Mouse (Mus musculus): ENCODE data around the gene S100a8. TPM values are rescaled to one million over a fixed set of nuclear protein-coding genes. Genes with fewer than 3 reads are reported as not detected.
A peak's percentile ranks its signal among the peaks of the same experiment; 100 is the strongest.

The S100a8 gene
- polyA plus RNA-seq, 1 experiment from 2014 or later, result not detected

DNA sequence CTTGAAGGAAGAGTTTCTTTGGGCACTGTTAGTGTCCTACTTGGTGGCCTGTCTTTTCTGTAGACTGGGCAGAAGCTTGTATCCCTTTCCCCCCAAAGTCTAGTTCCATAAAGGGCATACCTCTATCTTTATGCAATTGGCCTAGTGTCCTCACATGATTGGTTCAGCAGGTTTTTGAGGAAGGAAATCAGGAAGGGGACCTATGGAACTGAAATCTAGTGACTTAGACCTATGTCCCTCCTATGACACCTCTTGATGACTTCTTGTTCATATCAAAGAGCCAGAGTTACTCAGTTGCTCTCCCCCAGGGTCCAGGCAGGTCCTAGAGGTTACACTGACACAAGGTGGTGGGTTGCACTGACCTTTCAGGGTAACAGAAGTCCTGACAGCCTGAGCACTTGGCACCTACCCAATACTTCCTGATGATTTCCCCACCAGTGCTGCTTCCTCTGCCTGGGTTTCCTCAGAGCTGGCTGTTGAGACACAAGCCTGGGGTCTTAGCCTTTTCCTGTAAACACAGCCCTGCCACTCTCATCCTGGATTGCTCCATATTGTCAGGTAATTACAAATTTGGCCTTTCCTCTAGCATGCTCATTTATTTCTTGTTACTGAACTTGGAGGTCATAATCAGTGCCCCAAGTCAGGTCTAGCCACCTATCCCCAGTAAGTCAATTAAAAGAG, 9.3 kb upstream of the S100a8 start:
- POLR2A ChIA-PET, result no interaction called here
- ATAC-seq, result no peak
- TF ChIP-seq CTCF (IDR thresholded peaks at IDR 0.05), result no peak
- in situ Hi-C loops (cut with MboI; ENCODE audit: low pct_unique_long_range_greater_than_20kb), result loop anchor here (5.0 kb wide), 1 partner anchor 48 kb away; no protein-coding TSS in a partner anchor
- CTCF ChIA-PET, result interaction anchor here (0.9 to 1.7 kb wide), 4 partner anchors 9 to 169 kb away, joined by 3 to 7 read pairs (median 3); partner anchors contain the start of genes S100a8 and Snapin
- H3K27me3 ChIP-seq, result no peaks in the 10 kb centered on the region
- DNase-seq (ENCODE audit: low read depth, low spot score), result no peak

DNA sequence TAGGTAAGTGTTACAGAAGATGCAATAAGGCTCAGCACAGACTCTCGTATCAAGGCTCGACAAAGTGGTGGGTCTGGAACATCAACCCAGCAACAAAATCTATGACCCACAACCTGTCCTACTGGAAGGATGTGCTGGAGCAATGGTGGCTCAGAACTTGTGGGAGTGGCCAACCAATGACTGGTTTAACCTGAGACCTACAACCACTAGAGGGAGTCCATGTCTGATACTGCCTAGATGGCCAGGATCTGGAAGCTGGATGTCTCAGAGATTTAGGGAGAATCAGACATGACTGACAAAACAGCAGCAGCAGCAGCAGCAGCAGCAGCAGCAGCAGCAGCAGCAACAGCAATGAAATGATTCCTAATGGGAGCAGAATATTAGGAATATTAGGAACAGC, 4.6 kb upstream of the S100a8 start:
- ChIA-PET CTCF (interaction anchor here (0.8 to 3.5 kb wide), 5 partner anchors 10 to 46 kb away, joined by 3 to 16 read pairs (median 7); partner anchors contain the start of gene S100a7a), POLR2A (no interaction called here)
- in situ Hi-C loops (cut with MboI; ENCODE audit: low pct_unique_long_range_greater_than_20kb), result no loop called here
- H3K27me3 ChIP-seq, result no peaks in the 10 kb centered on the region
- DNase-seq (ENCODE audit: low read depth, low spot score), result no peak
- peak; percentile 41 for ATAC-seq
- TF ChIP-seq CTCF (IDR thresholded peaks at IDR 0.05), result peak; percentile 78

DNA sequence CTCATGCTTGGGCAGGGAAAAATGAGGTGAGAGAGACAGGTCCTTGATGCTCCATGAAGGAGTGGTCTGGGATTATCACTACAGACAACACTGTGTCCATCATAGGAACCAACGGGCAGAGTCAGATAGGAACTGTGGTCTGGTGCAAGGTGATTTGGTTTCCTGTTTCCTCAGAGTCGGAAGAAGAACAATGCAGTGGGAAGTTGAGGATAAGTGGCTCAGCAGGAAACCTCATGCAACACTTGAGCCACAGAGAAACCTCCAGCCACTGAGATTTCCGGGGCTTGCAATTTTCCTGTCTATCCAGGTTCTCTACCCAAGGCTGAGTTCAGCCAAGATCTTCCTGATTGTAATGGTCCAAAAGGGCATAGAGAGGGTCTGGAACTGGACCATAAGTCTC, 9.9 kb downstream of the S100a8 start:
- CTCF ChIA-PET, result interaction anchor here (1.3 to 2.5 kb wide), 2 partner anchors 25 to 31 kb away, joined by 3 to 11 read pairs; partner anchors contain the start of gene S100a7a
- in situ Hi-C loops (cut with MboI; ENCODE audit: low pct_unique_long_range_greater_than_20kb), result no loop called here
- TF ChIP-seq CTCF (IDR thresholded peaks at IDR 0.05), result no peak
- DNase-seq (ENCODE audit: low read depth, low spot score), result no peak
- H3K27me3 ChIP-seq, result peaks cover 50% of the 10 kb centered on the region
- no peak for ATAC-seq
- POLR2A ChIA-PET, result no interaction called here

DNA sequence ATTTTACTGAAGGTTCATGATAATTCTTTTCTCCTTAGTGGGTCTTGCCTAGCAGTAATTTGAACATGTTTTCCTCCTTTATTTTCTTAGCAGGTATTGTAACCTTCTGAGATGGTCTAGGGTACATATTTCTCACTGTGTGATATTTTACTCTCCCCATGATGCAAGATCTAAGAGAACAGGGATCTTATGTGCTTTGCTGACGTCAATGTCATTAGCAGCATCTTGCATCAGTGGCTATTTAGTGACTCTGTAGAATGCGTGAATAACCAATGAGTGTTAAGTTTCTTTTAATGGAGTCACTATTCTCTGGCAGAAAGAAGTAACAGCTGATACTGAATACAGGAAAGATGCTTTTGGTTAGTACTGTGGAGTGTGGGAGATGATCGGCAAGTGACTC, 15.2 kb downstream of the S100a8 start:
- H3K27me3 ChIP-seq, result peaks cover 58% of the 10 kb centered on the region
- ChIA-PET CTCF (interaction anchor here (1.1 to 1.3 kb wide), 2 partner anchors 24 to 26 kb away, joined by 3 to 5 read pairs; no protein-coding TSS in a partner anchor), POLR2A (no interaction called here)
- DNase-seq (ENCODE audit: low read depth, low spot score) (no peak), ATAC-seq (no peak)
- in situ Hi-C loops (cut with MboI; ENCODE audit: low pct_unique_long_range_greater_than_20kb), result no loop called here
- TF ChIP-seq CTCF (IDR thresholded peaks at IDR 0.05), result no peak

DNA sequence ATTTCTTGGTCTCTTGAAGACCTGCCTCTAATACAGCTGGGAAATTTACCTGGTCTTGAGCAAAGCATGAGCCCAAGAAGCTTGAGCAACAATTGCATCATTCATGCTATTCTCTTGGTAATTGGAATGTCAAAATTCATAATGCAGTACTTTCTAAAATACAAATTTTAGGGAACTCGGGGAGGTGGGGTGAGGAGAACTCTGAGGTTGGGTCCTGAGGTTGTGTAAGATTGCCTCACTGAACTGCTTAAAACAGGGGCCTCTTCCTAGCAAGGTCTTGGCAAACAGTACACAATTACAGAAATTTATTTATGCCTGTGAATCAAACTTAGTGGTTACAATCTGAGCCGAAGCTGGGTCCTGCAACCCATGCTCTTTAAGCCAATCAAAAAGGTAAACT, 18.1 kb downstream of the S100a8 start:
- no peak for ATAC-seq
- in situ Hi-C loops (cut with MboI; ENCODE audit: low pct_unique_long_range_greater_than_20kb), result no loop called here

DNA sequence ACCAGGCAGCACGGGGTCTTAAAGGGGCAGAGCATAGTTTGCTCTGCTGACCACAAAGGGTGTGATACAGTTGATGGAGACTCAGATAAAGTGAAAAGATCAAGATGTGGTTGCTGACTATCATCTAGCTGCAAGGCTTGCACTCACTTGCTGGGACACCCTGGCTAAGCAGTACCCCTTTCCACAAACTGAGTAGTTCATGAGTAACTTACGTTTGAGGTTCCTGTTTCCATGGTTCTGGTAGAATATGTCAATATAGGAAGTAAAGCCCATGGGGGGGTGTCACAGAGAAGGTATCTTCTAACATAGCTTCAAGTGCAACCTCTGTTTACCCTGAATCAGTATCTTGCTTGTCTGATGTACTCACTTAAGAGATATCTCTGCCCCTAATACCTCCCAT, 24.7 kb downstream of the S100a8 start:
- no peak for ATAC-seq
- in situ Hi-C loops (cut with MboI; ENCODE audit: low pct_unique_long_range_greater_than_20kb), result no loop called here

More for the DNA sequence above, 18.1 kb downstream of the S100a8 start:
- H3K27me3 ChIP-seq, result peaks cover 67% of the 10 kb centered on the region
- DNase-seq (ENCODE audit: low read depth, low spot score), result no peak
- ChIA-PET CTCF (interaction anchor here (1.1 to 2.9 kb wide), 2 partner anchors 15 to 23 kb away, joined by 3 to 9 read pairs; no protein-coding TSS in a partner anchor), POLR2A (no interaction called here)
- no peak for TF ChIP-seq CTCF (IDR thresholded peaks at IDR 0.05)

DNA sequence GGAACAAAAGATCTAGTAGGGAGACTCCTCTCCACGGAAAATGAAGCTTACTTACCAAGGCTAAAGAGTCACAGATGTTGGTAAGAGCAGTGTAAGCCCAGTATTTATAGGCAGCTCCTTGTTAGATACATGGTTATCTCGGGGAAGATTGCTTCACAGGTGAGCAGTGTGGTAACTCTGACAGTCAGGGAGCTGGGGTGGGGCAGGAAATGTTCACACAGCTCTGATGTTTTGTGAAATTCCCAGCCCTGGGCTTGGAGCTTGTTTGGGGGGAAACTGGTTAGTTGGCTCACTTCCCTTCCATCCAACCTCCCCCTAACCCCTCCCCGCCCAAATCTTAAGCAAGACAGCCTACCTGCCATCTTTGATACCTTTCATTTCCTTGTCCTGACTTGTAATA, 26.8 kb downstream of the S100a8 start, which contains the start of gene S100a9:
Gene S100a9 (minus strand): TSS at position 109 of the 400 bp plus-strand sequence.
- no peak for DNase-seq (ENCODE audit: low read depth, low spot score)
- ChIA-PET POLR2A (interaction anchor here (1.5 kb wide), 1 partner anchor 13 kb away, joined by 6 read pairs; no protein-coding TSS in a partner anchor), CTCF (interaction anchor here (1.4 to 5.1 kb wide), 2 partner anchors 10 to 14 kb away, joined by 4 to 34 read pairs; no protein-coding TSS in a partner anchor)
- no peak for ATAC-seq
- H3K27me3 ChIP-seq, result peaks cover 82% of the 10 kb centered on the region
- in situ Hi-C loops (cut with MboI; ENCODE audit: low pct_unique_long_range_greater_than_20kb), result no loop called here
- no peak for TF ChIP-seq CTCF (IDR thresholded peaks at IDR 0.05)

More for the DNA sequence above, 24.7 kb downstream of the S100a8 start:
- H3K27me3 ChIP-seq, result peaks cover 83% of the 10 kb centered on the region
- CTCF ChIA-PET, result no interaction called here
- DNase-seq (ENCODE audit: low read depth, low spot score), result no peak
- no peak for TF ChIP-seq CTCF (IDR thresholded peaks at IDR 0.05)
- POLR2A ChIA-PET, result no interaction called here

DNA sequence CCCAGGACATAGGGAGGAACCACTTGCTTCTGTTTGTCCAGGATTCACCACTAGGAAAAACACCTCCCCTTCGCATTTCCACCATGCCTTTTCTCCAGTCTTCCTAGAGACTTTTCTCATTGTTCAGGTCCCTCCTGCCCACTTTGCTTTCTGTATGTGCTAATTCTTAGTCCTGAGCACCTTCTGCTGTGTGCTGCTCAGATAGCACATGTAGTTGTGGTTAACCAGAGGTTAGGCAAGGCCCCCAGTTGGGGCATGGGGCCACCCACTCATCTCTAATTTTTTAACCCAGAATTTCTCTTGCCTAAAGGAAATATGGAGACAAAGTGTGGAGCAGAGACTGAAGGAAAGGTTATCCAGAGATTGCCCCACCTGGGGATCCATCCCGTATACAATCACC, 33.5 kb downstream of the S100a8 start:
- no peak for TF ChIP-seq CTCF (IDR thresholded peaks at IDR 0.05)
- ATAC-seq (no peak), DNase-seq (ENCODE audit: low read depth, low spot score) (no peak)
- in situ Hi-C loops (cut with MboI; ENCODE audit: low pct_unique_long_range_greater_than_20kb), result loop anchor here (10.0 kb wide), 1 partner anchor 287 kb away; no protein-coding TSS in a partner anchor
- POLR2A ChIA-PET, result no interaction called here
- CTCF ChIA-PET, result interaction anchor here (2.4 kb wide), 1 partner anchor 8 kb away, joined by 11 read pairs; no protein-coding TSS in a partner anchor
- peaks cover 64% of the 10 kb centered on the region for H3K27me3 ChIP-seq

DNA sequence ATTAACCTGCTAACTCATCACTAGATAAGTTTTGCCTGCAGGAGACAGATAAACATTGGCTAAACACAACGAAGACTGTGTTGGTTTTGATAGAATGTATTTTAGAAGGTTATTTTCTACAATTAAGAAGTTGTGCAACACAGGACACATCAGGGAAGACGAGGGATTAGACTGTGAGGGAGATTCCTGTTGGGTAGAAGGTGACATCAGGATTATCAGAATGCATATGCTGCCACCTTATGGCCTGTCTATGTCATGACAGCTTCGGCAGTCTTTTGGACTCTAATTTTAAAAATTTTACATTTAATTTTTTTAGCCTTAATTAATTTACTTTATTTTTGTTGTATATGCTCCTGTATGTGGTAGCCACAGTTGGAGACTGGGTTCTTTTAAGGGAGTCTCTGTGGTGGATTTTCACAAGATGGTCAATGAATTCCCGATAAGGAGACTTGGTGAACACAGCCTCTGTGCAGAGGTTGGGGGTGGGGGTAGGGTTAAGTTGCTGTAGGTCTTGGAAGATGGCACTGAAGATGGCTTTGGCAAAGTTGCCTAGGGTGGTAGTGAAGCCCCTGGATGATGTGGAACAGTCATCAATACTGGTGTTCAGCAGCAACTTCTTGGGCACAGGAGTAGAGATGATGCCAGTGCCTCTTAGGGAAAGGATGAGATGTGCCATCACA, 39.9 kb downstream of the S100a8 start:
- TF ChIP-seq CTCF (IDR thresholded peaks at IDR 0.05), result peak; percentile 90
- peaks cover 43% of the 10 kb centered on the region for H3K27me3 ChIP-seq
- POLR2A ChIA-PET, result interaction anchor here (0.6 to 1.9 kb wide), 3 partner anchors 13 to 143 kb away, joined by 3 to 6 read pairs (median 3); partner anchors contain the start of gene S100a9
- ATAC-seq (peak; percentile 59), DNase-seq (ENCODE audit: low read depth, low spot score) (peak; percentile 30)
- in situ Hi-C loops (cut with MboI; ENCODE audit: low pct_unique_long_range_greater_than_20kb), result loop anchor here (5.0 to 10.0 kb wide), 3 partner anchors 51 to 294 kb away; partner anchors contain the start of gene Snapin
- CTCF ChIA-PET, result interaction anchor here (0.8 to 6.0 kb wide), 22 partner anchors 8 to 295 kb away, joined by 3 to 50 read pairs (median 8); partner anchors contain the start of genes S100a7a, S100a8, S100a9 and Snapin
